Mouse (Mus musculus): ENCODE results near the gene Fgf23.

GRCm38 (mm10) chr6:127044909-127045308 is 27.8 kb upstream of the Fgf23 start:
- no peak for TF ChIP-seq CTCF (IDR thresholded peaks at IDR 0.05; ENCODE audit: control insufficient read depth, insufficient read depth, low read length)
- no peak for TF ChIP-seq POLR2A (IDR thresholded peaks at IDR 0.05; ENCODE audit: borderline replicate concordance, control insufficient read depth, low read depth, low read length)
